8 mouse cellular contexts compared by ENCODE assay signal in the genomic region with DNA sequence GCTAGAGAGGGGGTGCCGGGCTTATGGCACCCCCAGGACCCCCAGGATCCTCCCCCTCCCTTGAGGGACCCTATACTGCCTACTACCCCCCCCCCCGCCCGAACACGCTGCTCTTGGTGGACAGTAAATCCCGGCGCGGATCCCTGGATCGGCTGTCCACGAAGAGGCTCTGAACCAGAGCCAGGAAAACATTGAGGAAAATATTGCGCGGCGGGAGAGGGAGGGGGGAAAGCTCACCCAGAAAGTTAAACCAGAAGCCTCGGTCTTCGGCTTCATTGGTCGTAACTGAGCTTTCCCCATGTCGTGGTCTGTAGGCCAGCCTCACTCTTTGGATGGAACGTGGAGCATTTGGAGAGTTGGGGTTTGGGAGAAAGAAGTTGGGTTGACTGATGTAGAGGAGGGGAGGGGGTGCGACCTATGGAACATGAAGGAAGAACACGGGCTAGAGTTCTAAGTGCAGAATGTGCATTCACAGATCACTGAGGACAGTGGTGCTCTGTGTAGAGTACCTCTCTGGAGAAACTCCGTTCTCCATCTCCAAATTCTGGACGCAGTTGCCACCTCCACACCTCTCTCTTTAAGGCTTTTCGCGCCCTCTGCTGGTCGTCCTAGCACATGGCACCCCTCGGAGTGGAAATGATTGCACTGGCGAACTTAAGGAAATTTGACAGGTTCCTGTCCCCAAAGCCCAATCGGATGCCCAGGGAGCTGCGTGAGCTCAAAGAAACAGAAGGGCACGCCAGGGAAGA. TPM values are rescaled to one million over a fixed set of nuclear protein-coding genes. Genes with fewer than 3 reads are reported as not detected.
DNase-seq lines count a peak whose midpoint lies in the region; ATAC-seq and TF ChIP-seq lines count a peak whose summit lies in the region.

A gene (minus strand): TSS at position 84 of the 749 bp plus-strand sequence.

- TF ChIP-seq CTCF in MEL (IDR thresholded peaks at IDR 0.05 in 2 of 3, conservative IDR thresholded peaks at IDR 0.05 in 1 of 3; ENCODE audit: control insufficient read depth in 1 of 3, insufficient read depth in 1 of 3, low read depth in 2 of 3, low read length in 3 of 3, poor library complexity in 1 of 3, severe bottlenecking in 1 of 3) = peak; percentile 95 to 96 (median 96)

- no peaks in the 10 kb centered on the region for H3K9me3 ChIP-seq in MEL (replicated peaks; ENCODE audit: insufficient read depth, low read length)
- H3K9me3 ChIP-seq in forebrain, embryonic 16.5 days (ENCODE audit: control insufficient read depth, low read length) = no peaks in the 10 kb centered on the region

- WGBS in forebrain, embryonic 16.5 days = under 1% methylated on average over 29 of the region's 29 CpGs

- peak within 1 kb of the TSS; percentile 57 for H3K9ac ChIP-seq in MEL (ENCODE audit: control insufficient read depth, low read depth, low read length, poor library complexity, severe bottlenecking)
- H3K9ac ChIP-seq in forebrain, embryonic 16.5 days (replicated peaks; ENCODE audit: low read depth, low read length) = 0 out of 2 replicates have a peak within 1 kb of the TSS, but pooled peaks have one; percentile 17

- no peak for TF ChIP-seq EP300 in MEL (IDR thresholded peaks at IDR 0.05; ENCODE audit: low read depth in 1 of 2, low read length in 2 of 2)

- peak; percentile 95 for DNase-seq in MEL (ENCODE audit: low read depth, low spot score)
- peak; percentile 76 for DNase-seq in cerebellum, adult 11-12 months
- DNase-seq in heart, postnatal 4 days = peak; percentile 93
- DNase-seq in layer of hippocampus, adult 8-10 months (ENCODE audit: low spot score in 2 of 2) = peak; percentile 60 to 69
- peak; percentile 94 for DNase-seq in lung, postnatal 10 days
- peak; percentile 61 for DNase-seq in retina, adult 2 months (ENCODE audit: low read depth, low spot score)
- DNase-seq in thymus, postnatal 36 days = peak; percentile 79 to 81

- peak; percentile 38; the same call in 1 of the 2 replicates for ATAC-seq in forebrain, embryonic 16.5 days

- TF ChIP-seq POLR2A in MEL (IDR thresholded peaks at IDR 0.05; ENCODE audit: control insufficient read depth in 1 of 2, insufficient read depth in 1 of 2, low read depth in 1 of 2, low read length in 2 of 2, poor library complexity in 1 of 2) = no peak

- H3K4me2 ChIP-seq in forebrain, embryonic 16.5 days (ENCODE audit: low read length) = peak within 1 kb of the TSS; percentile 51

- peak; percentile 77 for TF ChIP-seq RAD21 in MEL (IDR thresholded peaks at IDR 0.05; ENCODE audit: low read depth, low read length)

- 0 out of 4 replicates have a peak, but pooled peaks cover 0 to 3% of the 10 kb centered on the region in 2 experiments for H3K4me1 ChIP-seq in MEL (ENCODE audit: control insufficient read depth in 1 of 2, insufficient read depth in 2 of 2, low read length in 2 of 2)
- H3K4me1 ChIP-seq in forebrain, embryonic 16.5 days (replicated peaks; ENCODE audit: control insufficient read depth, insufficient read depth, low read length) = peaks cover 39% of the 10 kb centered on the region

- peaks cover 0 to 2% of the 10 kb centered on the region in 2 experiments; a peak in 1 of 4 replicates for H3K36me3 ChIP-seq in MEL (ENCODE audit: control insufficient read depth in 1 of 2, insufficient read depth in 2 of 2, low read length in 2 of 2)
- H3K36me3 ChIP-seq in forebrain, embryonic 16.5 days (ENCODE audit: control insufficient read depth, insufficient read depth) = no peaks in the 10 kb centered on the region

- peak within 1 kb of the TSS; percentile 57 to 95 for H3K4me3 ChIP-seq in MEL (ENCODE audit: control insufficient read depth in 1 of 2, insufficient read depth in 1 of 2, low read depth in 2 of 2, low read length in 2 of 2)
- peak within 1 kb of the TSS; percentile 34 for H3K4me3 ChIP-seq in forebrain, embryonic 16.5 days (replicated peaks; ENCODE audit: low read length)

- H3K27ac ChIP-seq in MEL (ENCODE audit: control insufficient read depth, low read depth, low read length) = 0 out of 2 replicates have a peak within 1 kb of the TSS, but pooled peaks have one; percentile 5
- H3K27ac ChIP-seq in forebrain, embryonic 16.5 days (ENCODE audit: low read length) = no peak within 1 kb of the TSS

- H3K79me2 ChIP-seq in MEL (ENCODE audit: control insufficient read depth, insufficient read depth, low read length, poor library complexity) = no peaks in the 10 kb centered on the region; the same call in 1 of the 2 replicates

- no peaks in the 10 kb centered on the region for H3K27me3 ChIP-seq in MEL (ENCODE audit: control insufficient read depth in 1 of 2, insufficient read depth in 2 of 2, low read length in 2 of 2)
- peaks cover 22% of the 10 kb centered on the region for H3K27me3 ChIP-seq in forebrain, embryonic 16.5 days (replicated peaks; ENCODE audit: control insufficient read depth, insufficient read depth, low read length)

TF ChIP-seq in MEL, 35 proteins besides CTCF, POLR2A, EP300 and RAD21:
- TF ChIP-seq SMC3 (IDR thresholded peaks at IDR 0.05; ENCODE audit: low read depth, low read length) (peak; percentile 73), MAX (IDR thresholded peaks at IDR 0.05; ENCODE audit: low read length) (peak; percentile 85), SIN3A (IDR thresholded peaks at IDR 0.05; ENCODE audit: low read length) (peak; percentile 73), MXI1 (IDR thresholded peaks at IDR 0.05; ENCODE audit: low read depth, low read length) (peak; percentile 48; the same call in 1 of the 2 replicates), HCFC1 (IDR thresholded peaks at IDR 0.05; ENCODE audit: low read depth, low read length) (peak; percentile 26; the same call in 1 of the 2 replicates), ZNF384 (IDR thresholded peaks at IDR 0.05; ENCODE audit: low read depth, low read length) (0 out of 2 replicates have a peak, but pooled peaks have one; percentile 41), MAZ (IDR thresholded peaks at IDR 0.05; ENCODE audit: low read depth, low read length) (peak; percentile 97), USF1 (IDR thresholded peaks at IDR 0.05; ENCODE audit: low read depth, low read length) (0 out of 2 replicates have a peak, but pooled peaks have one; percentile 15), TAL1 (IDR thresholded peaks at IDR 0.05; ENCODE audit: low read length) (no peak), ZKSCAN1 (IDR thresholded peaks at IDR 0.05; ENCODE audit: low read depth, low read length) (no peak), E2F4 (IDR thresholded peaks at IDR 0.05; ENCODE audit: borderline replicate concordance, low read depth, low read length) (no peak), ZC3H11A (IDR thresholded peaks at IDR 0.05; ENCODE audit: low read depth, low read length) (peak; percentile 55), CHD1 (IDR thresholded peaks at IDR 0.05; ENCODE audit: low read depth, low read length) (no peak), MYC (IDR thresholded peaks at IDR 0.05; ENCODE audit: low read depth, low read length) (peak; percentile 91)

RNA-seq across cellular contexts. Expression of the gene that starts here (rescaled TPM):
- 1.3 and 1.4 TPM in 2 replicates for total RNA-seq in MEL (2012; rRNA removed)
- 1 to 10 TPM in 1 of 2 experiments, not detected in 1; 8.0 TPM for polyA plus RNA-seq in MEL (2012; ENCODE audit: insufficient read depth in 1 of 2, insufficient read length in 2 of 2, low read depth in 1 of 2, low replicate concordance in 2 of 2, missing spikeins in 1 of 2)
- polyA plus RNA-seq in forebrain, embryonic 16.5 days (2015; fragmentation: Nextera tagmentation; extraction: Ambion mirVana) = 1.3 and 1.4 TPM in 2 replicates
- 1 to 10 TPM; 4.0 to 4.1 TPM for total RNA-seq in heart, postnatal 4 days (2021)
- total RNA-seq in layer of hippocampus, adult 8-10 months (2022) = 1 to 10 TPM; 2.7 to 4.0 (median 3.7) TPM
